Mouse (Mus musculus) kidney, postnatal 14 days (tissue): ENCODE data around the gene Ssbp4.

Experiments
- DNase-seq: peaks from one replicate; pipeline ENCODE4 v3.0.0; 2022; ENCODE audit warnings: mixed read lengths

Gene Ssbp4

GRCm38 (mm10) chr8:70585258-70585652, 23.4 kb downstream of the Ssbp4 start:
- DNase-seq, result peak; percentile 84

GRCm38 (mm10) chr8:70584606-70585257, 23.9 kb downstream of the Ssbp4 start:
- DNase-seq, result no peak

- DNase-seq, result no peak
Observed at GRCm38 (mm10) chr8:70583476-70584387, 24.9 kb downstream of the Ssbp4 start.

- DNase-seq, result no peak
Observed at GRCm38 (mm10) chr8:70577207-70577606, 31.5 kb downstream of the Ssbp4 start.

GRCm38 (mm10) chr8:70574915-70575314, 33.8 kb downstream of the Ssbp4 start:
- peak; percentile 91 for DNase-seq

GRCm38 (mm10) chr8:70574302-70574701, 34.4 kb downstream of the Ssbp4 start:
- DNase-seq, result no peak

- DNase-seq, result no peak
Observed at GRCm38 (mm10) chr8:70570990-70571389, 37.7 kb downstream of the Ssbp4 start.

- DNase-seq, result no peak
Observed at GRCm38 (mm10) chr8:70570360-70570759, 38.3 kb downstream of the Ssbp4 start.

GRCm38 (mm10) chr8:70565561-70565960, 43.1 kb downstream of the Ssbp4 start:
- DNase-seq, result peak; percentile 75

GRCm38 (mm10) chr8:70564696-70565235, 43.9 kb downstream of the Ssbp4 start:
- no peak for DNase-seq

GRCm38 (mm10) chr8:70563763-70564387, 44.8 kb downstream of the Ssbp4 start:
- no peak for DNase-seq

- no peak for DNase-seq
Observed at GRCm38 (mm10) chr8:70562802-70563201, 45.9 kb downstream of the Ssbp4 start.

GRCm38 (mm10) chr8:70561809-70562535, 46.7 kb downstream of the Ssbp4 start:
- peak; percentile 69 for DNase-seq

- no peak for DNase-seq
Observed at GRCm38 (mm10) chr8:70561357-70561756, 47.3 kb downstream of the Ssbp4 start.

- DNase-seq, result no peak
Observed at GRCm38 (mm10) chr8:70560564-70560963, 48.1 kb downstream of the Ssbp4 start.

- peak; percentile 86 for DNase-seq
Observed at GRCm38 (mm10) chr8:70560096-70560495, 48.6 kb downstream of the Ssbp4 start.

GRCm38 (mm10) chr8:70558983-70559382, 49.7 kb downstream of the Ssbp4 start:
- no peak for DNase-seq

- DNase-seq, result peak; percentile 46
Observed at GRCm38 (mm10) chr8:70558334-70558733, 50.3 kb downstream of the Ssbp4 start.

GRCm38 (mm10) chr8:70555079-70555747, 53.5 kb downstream of the Ssbp4 start:
- DNase-seq, result no peak

- DNase-seq, result peak; percentile 84
Observed at GRCm38 (mm10) chr8:70553740-70554139, 54.9 kb downstream of the Ssbp4 start.

GRCm38 (mm10) chr8:70552836-70553235, 55.8 kb downstream of the Ssbp4 start:
- DNase-seq, result no peak

- no peak for DNase-seq
Observed at GRCm38 (mm10) chr8:70551558-70552161, 57.0 kb downstream of the Ssbp4 start.
